Mouse (Mus musculus) ES-Bruce4 (cell line): ENCODE data around the gene Olfr1076. TPM values are rescaled to one million over a fixed set of nuclear protein-coding genes. Genes with fewer than 3 reads are reported as not detected.
"Not testable (repeated sequence)": the region's sequence is repeated elsewhere in the genome, so short reads cannot be mapped to it uniquely, and the experiment has no call there.

Experiments
- H3K27ac ChIP-seq: 2 replicates; pipeline ENCODE4 v1.5.1; 2012; ENCODE audit warnings: low read length, inconsistent platforms; ENCODE audit not compliant: insufficient read depth
- H3K27me3 ChIP-seq: 2 replicates; pipeline ENCODE4 v1.6.1; 2012; ENCODE audit warnings: mild to moderate bottlenecking, low read length, inconsistent platforms; ENCODE audit not compliant: control insufficient read depth, poor library complexity, insufficient read depth, severe bottlenecking
- H3K36me3 ChIP-seq: 2 replicates; pipeline ENCODE4 v1.6.1; 2012; ENCODE audit warnings: inconsistent platforms, mild to moderate bottlenecking, low read length, moderate library complexity; ENCODE audit not compliant: control insufficient read depth, poor library complexity, insufficient read depth, severe bottlenecking
- H3K4me1 ChIP-seq: one replicate; pipeline ENCODE4 v1.8.1; 2011; ENCODE audit warnings: low read length; ENCODE audit not compliant: control insufficient read depth, insufficient read depth
- H3K4me3 ChIP-seq: 2 replicates; pipeline ENCODE4 v1.5.1; 2011; ENCODE audit warnings: low read depth, mild to moderate bottlenecking, low read length
- H3K9ac ChIP-seq: 2 replicates; pipeline ENCODE4 v1.6.1; 2012; ENCODE audit warnings: low read depth, mild to moderate bottlenecking, inconsistent platforms; ENCODE audit not compliant: poor library complexity, severe bottlenecking
- H3K9me3 ChIP-seq: replicated peaks from 2 replicates; pipeline ENCODE4 v1.6.1; 2012; ENCODE audit warnings: mild to moderate bottlenecking, low read length, inconsistent platforms; ENCODE audit not compliant: control insufficient read depth, poor library complexity, insufficient read depth, severe bottlenecking
- CTCF ChIP-seq: IDR thresholded peaks from one replicate; pipeline ENCODE4 v1.8.1; 2011; ENCODE audit warnings: low read depth, low read length
- EP300 ChIP-seq: IDR thresholded peaks from 2 replicates; pipeline ENCODE4 v1.6.1; 2011; ENCODE audit warnings: low read depth, low read length; ENCODE audit not compliant: insufficient read depth
- POLR2A ChIP-seq: IDR thresholded peaks from one replicate; pipeline ENCODE4 v1.8.1; 2011; ENCODE audit warnings: low read length; ENCODE audit not compliant: insufficient read depth
- polyA plus RNA-seq: library from polyadenylated mRNA; stranded (reverse); fragments of >200 nt; gene quantifications from 2 replicates; pipeline ENCODE4 v1.2.4, GENCODE M21; 2011; ENCODE audit warnings: low read depth; ENCODE audit not compliant: missing spikeins, insufficient read depth, insufficient read length

The Olfr1076 gene
- polyA plus RNA-seq: not detected in 2 replicates

DNA sequence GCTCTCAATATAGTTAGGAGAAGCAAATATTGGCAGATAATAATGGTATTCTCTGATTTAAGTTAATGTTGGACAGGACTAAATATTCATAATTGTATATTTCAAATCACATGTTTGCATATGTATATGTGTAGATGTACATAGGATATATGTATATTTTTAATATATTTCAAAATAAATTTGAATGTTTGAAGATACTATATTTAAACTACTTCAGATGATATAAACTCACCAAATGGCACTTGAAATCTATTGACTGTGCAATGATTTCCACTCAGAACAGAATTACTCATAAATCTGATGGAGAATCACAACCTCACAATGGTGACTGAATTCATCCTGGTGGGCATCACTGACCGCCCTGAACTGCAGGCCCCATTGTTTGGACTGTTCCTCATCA is at the start of gene Olfr1076:
Gene Olfr1076 (plus strand): TSS at position 301 of the 400 bp plus-strand sequence.
- Histone ChIP-seq H3K27ac (no peak within 1 kb of the TSS), H3K36me3 (no peaks in the 10 kb centered on the region), H3K4me3 (no peak within 1 kb of the TSS), H3K4me1 (no peaks in the 10 kb centered on the region), H3K27me3 (no peaks in the 10 kb centered on the region), H3K9me3 (no peaks in the 10 kb centered on the region), H3K9ac (no peak within 1 kb of the TSS)
- TF ChIP-seq POLR2A (no peak), CTCF (no peak), EP300 (no peak)

- no peaks in the 10 kb centered on the region for H3K27me3 ChIP-seq
- H3K36me3 ChIP-seq: no peaks in the 10 kb centered on the region
- no peak overlapping the region for H3K4me3 ChIP-seq
- H3K9me3 ChIP-seq: no peaks in the 10 kb centered on the region
- H3K4me1 ChIP-seq: no peaks in the 10 kb centered on the region
- no peak overlapping the region for H3K27ac ChIP-seq
- no peak overlapping the region for H3K9ac ChIP-seq
- TF ChIP-seq CTCF (no peak), POLR2A (no peak), EP300 (no peak)
These were observed 47.8 kb upstream of the Olfr1076 start for GRCm38 (mm10) chr2:86460434-86460833.

DNA sequence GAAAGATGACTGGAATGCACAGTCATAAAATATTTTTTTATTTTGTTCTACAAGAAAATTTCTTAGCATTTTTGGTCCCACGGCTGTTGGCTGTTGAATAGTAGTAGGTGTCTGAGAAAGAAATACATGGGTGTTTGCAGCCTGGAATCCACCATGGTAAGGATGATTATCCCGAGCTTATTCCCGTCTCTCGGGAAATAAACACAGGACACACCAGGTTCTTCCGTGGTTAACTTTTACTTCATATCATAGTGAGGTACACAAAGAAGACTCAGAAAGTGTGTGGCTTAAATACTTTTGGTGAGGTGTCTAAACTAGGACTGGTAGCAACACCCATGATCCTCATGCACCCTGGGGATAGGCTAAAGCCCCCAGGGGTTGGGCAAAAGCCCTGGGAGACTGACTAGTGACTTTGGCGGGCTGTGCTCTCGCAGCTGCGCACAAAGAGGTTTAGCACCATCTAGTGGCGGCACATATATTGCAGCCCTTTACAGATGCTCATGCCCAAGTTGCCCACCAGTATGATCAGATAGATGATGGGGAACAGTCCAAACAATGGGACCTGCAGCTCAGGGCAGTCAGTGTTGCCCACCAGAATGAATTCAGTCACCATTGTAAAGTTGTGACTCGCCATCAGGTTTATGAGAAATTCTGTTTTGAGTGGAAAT is 43.7 kb upstream of the Olfr1076 start:
- Histone ChIP-seq H3K36me3 (no peaks in the 10 kb centered on the region), H3K27me3 (no peaks in the 10 kb centered on the region), H3K9ac (no peak overlapping the region)

DNA sequence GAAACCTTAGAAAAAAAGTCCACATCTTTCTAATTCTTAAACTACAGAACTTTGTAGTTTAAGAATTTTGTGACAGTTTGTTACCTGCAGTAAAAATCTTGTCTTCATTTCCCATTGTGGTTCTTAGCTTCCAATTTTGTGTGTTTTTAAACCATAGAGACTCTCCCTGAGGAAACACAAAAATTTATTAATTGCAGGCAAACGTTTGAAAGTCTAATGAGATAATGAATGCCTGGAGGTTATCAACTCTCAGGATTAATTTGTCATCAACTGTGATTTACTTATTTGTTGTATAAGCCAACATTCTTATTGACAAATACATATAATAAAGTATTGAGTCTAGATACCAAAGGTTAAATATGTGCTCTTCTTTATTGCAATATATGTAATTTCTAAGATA is 21.0 kb upstream of the Olfr1076 start, which contains the start of gene Olfr228:
Gene Olfr228 (minus strand): TSS at position 101 of the 400 bp plus-strand sequence.
- Histone ChIP-seq H3K4me1 (no peaks in the 10 kb centered on the region), H3K36me3 (no peaks in the 10 kb centered on the region), H3K9me3 (no peaks in the 10 kb centered on the region), H3K27ac (no peak within 1 kb of the TSS), H3K4me3 (no peak within 1 kb of the TSS), H3K27me3 (no peaks in the 10 kb centered on the region), H3K9ac (no peak within 1 kb of the TSS)
- TF ChIP-seq POLR2A: no peak
- TF ChIP-seq EP300: no peak
- no peak for TF ChIP-seq CTCF

More for the DNA sequence above, 43.7 kb upstream of the Olfr1076 start:
- no peak overlapping the region for H3K4me3 ChIP-seq
- no peak overlapping the region for H3K27ac ChIP-seq
- H3K4me1 ChIP-seq: no peaks in the 10 kb centered on the region
- H3K9me3 ChIP-seq: no peaks in the 10 kb centered on the region
- no peak for TF ChIP-seq POLR2A
- no peak for TF ChIP-seq EP300
- peak; percentile 64 for TF ChIP-seq CTCF

GRCm38 (mm10) chr2:86530991-86531390 is 22.7 kb downstream of the Olfr1076 start:
- Histone ChIP-seq H3K4me1 (no peaks in the 10 kb centered on the region), H3K27me3 (no peaks in the 10 kb centered on the region), H3K4me3 (no peak overlapping the region), H3K9ac (no peak overlapping the region), H3K9me3 (no peaks in the 10 kb centered on the region), H3K36me3 (no peaks in the 10 kb centered on the region), H3K27ac (no peak overlapping the region)
- no peak for TF ChIP-seq EP300

DNA sequence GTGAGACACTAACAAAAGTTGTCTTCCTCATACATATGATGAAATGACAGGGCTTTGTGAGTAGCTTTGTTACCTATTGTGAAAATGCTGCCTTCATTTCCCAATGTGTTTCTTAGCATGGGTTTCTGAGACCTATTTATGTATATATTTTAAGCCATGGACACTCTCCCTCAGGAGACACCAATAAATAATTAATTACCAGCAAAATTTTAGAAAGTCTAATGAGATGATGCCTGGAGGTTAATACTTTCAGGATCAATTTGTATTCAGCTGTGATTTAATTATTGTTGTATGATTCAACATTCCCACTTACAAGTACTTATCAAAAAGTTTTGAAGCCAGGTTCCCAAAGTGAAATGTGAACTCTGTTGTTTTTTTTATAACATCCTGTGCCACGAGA is 34.1 kb downstream of the Olfr1076 start, which contains the start of gene Olfr1079:
Gene Olfr1079 (minus strand): TSS at position 101 of the 400 bp plus-strand sequence.
- H3K9me3 ChIP-seq: no peaks in the 10 kb centered on the region
- no peaks in the 10 kb centered on the region for H3K36me3 ChIP-seq
- no peaks in the 10 kb centered on the region for H3K27me3 ChIP-seq
- H3K4me3 ChIP-seq: no peak within 1 kb of the TSS
- no peak within 1 kb of the TSS for H3K9ac ChIP-seq
- no peaks in the 10 kb centered on the region for H3K4me1 ChIP-seq
- no peak within 1 kb of the TSS for H3K27ac ChIP-seq
- TF ChIP-seq POLR2A: no peak
- no peak for TF ChIP-seq EP300
- TF ChIP-seq CTCF: no peak

GRCm38 (mm10) chr2:86558135-86558534 is 49.9 kb downstream of the Olfr1076 start, which contains the start of gene Olfr1080:
Olfr1080 (minus strand) TSS chr2:86558235.
- not testable (repeated sequence) for H3K36me3 ChIP-seq, H3K9ac ChIP-seq, H3K9me3 ChIP-seq, H3K4me1 ChIP-seq, H3K4me3 ChIP-seq, H3K27me3 ChIP-seq, H3K27ac ChIP-seq
